Mouse (Mus musculus) C2C12 (cell line): ENCODE results near the gene Zfp523.

Source experiments
- CEBPB ChIP-seq: IDR thresholded peaks from one replicate; pipeline ENCODE4 v1.6.1; 2011; ENCODE audit warnings: low read depth, mild to moderate bottlenecking, control low read depth, moderate library complexity
- CTCF ChIP-seq: IDR thresholded peaks from one replicate; pipeline ENCODE4 v1.5.1; 2011; ENCODE audit not compliant: control insufficient read depth, insufficient read depth, insufficient read length
- MYOD1 ChIP-seq: IDR thresholded peaks from one replicate; pipeline ENCODE4 v1.6.1; 2011; ENCODE audit warnings: low read depth; ENCODE audit not compliant: control insufficient read depth, insufficient read length
- USF1 ChIP-seq: IDR thresholded peaks from one replicate; pipeline ENCODE4 v1.6.1; 2011; ENCODE audit warnings: low read depth, mild to moderate bottlenecking, control low read depth, moderate library complexity

- no peak for TF ChIP-seq USF1
- TF ChIP-seq CTCF, result no peak
- no peak for TF ChIP-seq CEBPB
- TF ChIP-seq MYOD1, result no peak
Measured at GRCm38 (mm10) chr17:28192754-28193153, 15.8 kb downstream of the Zfp523 start.
